Mouse (Mus musculus): Measurements from ENCODE around the gene Cdr2. TPM values are rescaled to one million over a fixed set of nuclear protein-coding genes. Genes with fewer than 3 reads are reported as not detected.
"Not testable (repeated sequence)": the region's sequence is repeated elsewhere in the genome, so short reads cannot be mapped to it uniquely, and the experiment has no call there.

Cdr2 gene
- total RNA-seq, 2 experiments from 2014 or later = 4.4 to 5.0 TPM

DNA sequence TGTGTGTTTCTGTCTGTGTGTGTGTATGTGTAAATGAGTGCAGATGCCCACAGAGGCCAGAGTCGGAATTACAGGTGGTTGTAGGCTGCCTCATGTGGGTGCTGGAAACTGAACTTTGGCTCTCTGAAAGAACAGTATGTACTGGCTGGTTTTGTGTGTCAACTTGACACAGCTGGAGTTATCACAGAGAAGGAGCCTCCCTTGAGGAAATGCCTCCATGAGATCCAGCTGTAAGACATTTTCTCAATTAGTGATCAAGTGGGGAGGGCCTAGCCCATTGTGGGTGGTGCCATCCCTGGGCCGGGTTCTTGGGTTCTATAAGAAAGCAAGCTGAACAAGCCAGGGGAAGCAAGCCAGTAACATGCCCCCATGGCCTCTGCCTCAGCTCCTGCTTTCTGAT is 9.6 kb downstream of the Cdr2 start:
- DNase-seq = not testable (repeated sequence)

DNA sequence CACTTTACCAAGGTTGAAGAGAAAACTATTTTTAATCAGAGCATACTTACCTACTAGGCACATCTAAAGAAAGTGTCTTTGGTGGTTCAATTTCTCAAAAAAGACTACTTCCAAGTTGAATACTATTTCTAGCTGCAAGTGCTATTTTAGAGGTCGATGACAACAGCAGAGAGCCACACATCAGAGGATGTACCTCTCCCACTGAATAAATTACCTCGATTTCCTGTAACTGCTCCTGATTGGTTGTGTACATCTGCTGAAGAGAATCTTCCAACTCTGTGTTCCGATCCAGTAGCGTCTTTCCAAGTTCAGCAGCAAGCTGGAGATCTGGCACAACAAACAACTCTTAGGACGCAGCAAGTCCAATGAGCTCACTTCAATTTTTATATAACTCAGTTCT is 12.0 kb downstream of the Cdr2 start:
- no peak for DNase-seq

DNA sequence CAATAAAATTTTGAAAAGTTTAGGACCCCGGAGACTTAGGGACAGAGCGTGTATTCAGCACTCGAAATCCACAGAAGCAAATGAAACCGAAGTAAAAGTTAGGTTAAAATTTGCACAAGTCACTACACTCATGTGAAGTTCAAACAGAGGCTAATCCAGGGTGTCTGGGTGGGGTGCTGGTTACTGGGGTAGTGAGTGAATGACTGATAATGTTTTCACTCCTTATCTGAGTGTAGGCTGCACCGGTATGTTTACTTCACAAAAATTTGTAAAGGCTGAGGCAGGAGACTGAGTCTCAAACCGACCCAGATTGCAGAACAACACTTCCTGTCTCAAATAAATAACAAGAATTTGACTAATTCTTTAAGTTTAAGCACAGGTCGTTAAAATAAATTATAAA is 12.9 kb downstream of the Cdr2 start:
- no peak for DNase-seq

DNA sequence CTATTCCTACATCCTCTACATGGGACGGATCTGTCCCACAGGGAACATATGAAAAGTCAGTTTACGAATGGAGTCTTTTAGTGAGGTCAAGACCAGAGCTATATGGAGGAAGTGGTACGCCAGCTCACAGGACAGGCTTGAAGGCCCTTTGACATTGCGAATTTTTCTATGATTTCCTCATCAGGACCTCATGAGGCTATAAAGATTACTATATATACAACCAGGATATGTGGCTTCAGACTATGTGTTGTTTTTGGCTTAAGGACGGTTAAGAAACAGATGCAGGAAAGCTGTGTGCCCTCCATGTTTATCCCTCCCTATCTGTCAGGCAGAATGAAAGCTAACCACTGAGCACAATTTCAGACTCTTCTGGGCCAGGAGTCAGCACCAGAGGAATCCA is 19.0 kb downstream of the Cdr2 start:
- DNase-seq = no peak

DNA sequence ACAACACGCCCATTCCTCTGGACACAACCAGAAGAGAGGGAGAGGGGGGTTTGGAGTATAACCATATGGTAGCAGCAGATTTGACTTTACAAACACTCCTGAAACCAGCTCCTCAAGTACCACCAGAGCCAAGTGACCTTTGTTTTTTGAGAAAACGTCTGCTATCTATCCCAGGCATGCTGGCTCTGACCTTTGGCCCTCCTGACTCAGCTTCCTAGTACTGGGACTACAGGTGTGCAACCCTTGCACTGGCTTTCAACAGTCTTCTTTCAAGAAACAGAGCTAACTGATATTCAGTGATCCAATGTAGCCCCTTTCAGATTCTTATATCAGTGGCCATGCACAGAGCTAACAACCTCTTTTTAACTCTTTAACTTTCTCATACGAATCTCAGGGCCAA is 20.2 kb downstream of the Cdr2 start:
- DNase-seq = no peak

DNA sequence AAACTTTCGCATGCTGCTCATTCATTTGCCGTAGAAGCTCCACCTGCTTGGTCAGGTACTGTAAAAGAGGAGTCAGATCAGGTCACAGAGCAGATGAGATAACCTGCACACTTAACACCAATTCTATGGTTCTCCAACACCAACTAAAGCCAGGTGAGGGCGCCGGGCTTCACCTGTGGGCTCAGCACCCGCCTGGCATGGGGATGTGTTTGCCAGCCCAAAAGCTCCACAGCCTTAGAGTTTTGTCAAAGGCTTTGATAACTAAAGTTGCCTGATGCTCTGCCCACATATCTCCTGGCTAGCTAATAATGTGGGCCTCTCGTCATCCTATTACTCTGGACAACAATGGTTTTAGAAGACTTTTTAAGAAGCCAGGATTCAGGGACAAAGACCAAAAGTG is 21.5 kb downstream of the Cdr2 start:
- DNase-seq = no peak

DNA sequence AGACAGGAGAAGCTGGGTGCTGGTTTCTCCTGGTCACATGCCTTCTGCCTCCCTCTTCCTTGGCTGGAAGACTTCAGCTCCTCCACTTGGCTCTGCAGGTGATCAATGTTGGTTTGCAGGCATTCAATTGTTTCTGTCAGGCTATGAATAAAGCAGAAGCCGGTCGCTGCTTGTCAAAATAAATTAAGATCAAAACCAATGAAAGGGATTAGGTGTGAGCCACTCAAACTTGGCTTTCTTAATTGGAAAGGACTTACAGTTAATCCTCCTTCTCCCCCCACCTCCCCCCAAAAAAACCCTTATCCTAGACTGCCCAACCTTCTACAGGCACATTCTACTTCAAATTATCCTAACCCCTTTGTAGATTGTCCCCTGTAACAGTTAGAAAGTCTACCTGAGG is 22.0 kb downstream of the Cdr2 start:
- no peak for DNase-seq

DNA sequence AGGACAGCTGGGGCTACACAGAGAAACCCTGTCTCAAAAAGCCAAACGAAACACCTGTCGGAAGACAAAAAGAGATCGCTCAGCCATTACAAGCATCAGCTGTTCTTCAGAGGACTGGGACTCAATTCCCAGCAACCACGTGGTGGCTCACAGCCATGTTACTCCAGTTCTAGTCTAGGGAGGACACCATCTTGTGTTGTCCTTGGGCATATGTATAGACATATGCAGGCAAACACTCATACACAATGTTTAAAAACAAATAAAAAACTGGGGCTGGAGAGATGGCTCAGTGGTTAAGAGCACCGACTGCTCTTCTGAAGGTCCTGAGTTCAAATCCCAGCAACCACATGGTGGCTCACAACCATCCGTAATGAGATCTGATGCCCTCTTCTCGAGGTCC is 28.5 kb downstream of the Cdr2 start:
- not testable (repeated sequence) for DNase-seq

DNA sequence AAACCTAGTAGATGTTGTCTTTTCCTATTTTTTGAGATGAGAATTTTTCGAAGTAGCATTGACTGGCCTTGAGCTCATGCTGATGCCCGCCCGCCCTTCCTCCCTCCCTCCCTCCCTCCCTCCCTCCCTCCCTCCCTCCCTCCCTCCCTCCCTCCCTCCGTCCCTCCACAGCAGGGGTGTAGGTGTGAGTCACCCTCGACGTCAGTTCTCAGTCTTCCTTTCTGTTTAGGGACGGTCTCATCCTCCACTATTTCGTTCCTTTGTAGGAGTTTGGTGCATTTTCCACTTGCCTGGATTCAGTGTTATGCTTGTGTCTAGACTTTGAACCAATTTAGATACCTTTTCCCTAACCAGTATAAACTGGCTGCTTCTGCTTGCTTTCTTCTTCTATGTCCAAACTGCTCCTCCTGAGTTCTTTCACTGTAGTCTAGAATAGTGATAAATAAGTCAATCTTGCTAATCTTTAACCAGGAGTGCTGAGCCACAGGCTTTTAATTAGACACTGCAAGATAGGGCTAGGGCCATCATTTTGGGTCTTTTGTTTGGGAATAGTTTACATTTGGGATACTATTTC is 38.1 kb downstream of the Cdr2 start:
- DNase-seq = no peak

DNA sequence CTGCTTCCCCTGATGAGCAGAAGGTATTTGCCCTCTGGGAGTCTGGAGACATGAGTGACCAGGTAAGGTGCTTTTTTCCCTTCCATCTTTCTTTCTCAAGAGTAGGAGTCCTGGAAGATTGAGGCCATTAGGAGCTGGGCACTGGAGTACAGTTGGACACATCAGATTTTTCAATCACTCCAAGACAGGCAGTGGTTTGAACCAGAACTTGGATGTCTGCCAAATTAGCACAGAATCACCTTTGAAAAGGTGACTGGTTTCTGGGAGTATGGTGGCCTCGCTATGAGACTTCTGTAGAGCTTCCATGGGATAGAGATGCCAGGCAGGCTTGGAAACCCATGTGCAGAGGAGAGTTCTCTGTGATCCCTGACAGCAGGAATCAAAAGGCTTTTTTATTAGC is 39.6 kb downstream of the Cdr2 start:
- no peak for DNase-seq

DNA sequence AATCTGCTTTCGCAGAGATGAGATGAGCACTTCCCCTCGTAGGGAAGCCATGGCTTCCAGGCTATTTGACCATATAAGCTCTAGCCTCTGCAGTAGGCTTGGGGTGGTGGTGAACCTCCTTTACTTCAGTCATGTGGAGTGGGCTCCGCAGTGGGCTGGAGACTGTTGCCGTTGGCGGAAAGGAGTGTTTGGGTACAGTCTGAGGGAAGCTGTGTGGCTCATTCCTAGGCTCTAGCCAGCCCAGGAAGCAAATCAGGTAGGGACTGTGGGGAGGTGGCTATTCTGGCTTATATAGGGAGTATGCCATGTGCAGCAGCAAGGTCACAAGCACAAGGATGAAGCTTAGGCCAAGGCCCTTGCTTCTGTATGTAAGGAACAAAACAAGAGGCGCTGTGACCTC is 40.9 kb downstream of the Cdr2 start:
- DNase-seq = no peak

DNA sequence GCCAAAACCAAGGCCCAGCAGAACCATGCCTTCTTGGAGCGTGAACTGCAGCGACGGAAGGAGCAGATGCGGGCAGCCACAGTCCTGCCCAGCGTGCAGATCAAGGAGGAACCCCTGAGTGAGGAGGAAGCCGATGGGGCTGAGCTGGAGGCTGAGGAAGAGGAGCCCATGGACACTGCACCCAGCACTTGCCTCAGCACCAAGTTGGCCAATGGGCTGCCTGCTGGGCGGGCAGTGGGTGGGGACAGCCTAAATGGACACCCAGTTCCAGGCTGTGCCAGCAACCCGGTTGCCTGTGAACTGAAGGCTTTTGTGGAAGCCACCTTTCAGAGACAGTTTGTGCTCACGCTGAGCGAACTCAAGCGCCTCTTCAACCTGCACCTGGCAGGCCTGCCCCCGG is 41.8 kb downstream of the Cdr2 start:
- DNase-seq = no peak

DNA sequence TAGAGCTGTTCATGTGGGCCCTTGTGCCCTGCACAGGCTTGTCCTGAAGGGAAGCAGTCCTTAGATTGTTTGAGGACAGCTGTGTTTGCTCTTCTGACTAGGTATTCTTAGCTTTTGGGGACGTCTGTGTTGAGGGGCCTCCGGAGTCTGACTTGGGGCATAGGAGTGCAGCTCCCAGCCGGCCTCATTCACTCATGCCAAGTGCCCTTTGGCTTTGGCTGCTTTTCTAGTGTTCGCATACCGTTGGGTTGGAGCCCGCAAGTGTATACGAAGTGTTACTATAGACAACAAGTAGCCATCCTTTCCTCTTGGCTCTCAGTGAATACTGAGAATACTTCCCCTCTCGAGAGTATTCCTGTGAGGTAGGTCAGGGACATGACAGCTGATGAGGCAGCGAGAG is 43.9 kb downstream of the Cdr2 start:
- DNase-seq = no peak

DNA sequence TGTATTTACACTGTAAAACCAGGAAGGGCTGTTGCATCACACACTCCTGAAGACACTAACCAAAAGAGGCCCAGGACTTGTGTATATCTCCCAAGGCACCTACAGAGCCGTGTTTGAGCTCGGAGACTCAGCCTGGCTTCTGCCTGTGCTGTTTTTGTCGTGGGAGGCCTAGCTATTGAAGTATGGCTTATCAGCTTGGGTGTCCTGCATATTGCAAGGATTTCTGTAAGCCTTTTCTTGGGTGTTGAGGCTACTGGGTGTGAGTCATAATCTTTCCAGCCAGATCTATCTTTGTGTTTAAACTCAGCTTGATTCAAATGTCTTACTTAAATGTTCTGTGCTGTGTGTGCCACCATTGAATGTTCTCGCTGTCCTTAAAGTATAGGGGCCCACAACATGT is 45.6 kb downstream of the Cdr2 start:
- no peak for DNase-seq

DNA sequence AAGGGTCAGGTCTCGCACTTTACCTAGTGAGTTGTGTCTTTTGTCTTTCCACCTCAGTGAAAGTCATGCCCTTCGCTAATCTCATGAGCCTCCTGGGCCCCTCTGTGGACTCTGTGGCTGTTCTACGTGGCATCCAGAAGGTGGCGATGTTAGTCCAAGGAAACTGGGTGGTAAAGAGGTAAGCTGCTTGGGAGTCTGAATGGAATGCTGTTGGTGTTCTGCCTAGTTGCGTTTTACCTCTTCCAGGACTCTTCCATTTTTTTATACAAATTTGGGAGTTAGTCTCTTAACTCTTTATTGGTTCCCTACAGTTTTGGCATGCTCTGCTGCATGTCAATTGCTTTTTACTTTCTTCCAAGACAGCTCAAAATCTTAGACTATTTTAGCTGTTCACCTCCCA is 47.4 kb downstream of the Cdr2 start:
- DNase-seq = peak; percentile 20

DNA sequence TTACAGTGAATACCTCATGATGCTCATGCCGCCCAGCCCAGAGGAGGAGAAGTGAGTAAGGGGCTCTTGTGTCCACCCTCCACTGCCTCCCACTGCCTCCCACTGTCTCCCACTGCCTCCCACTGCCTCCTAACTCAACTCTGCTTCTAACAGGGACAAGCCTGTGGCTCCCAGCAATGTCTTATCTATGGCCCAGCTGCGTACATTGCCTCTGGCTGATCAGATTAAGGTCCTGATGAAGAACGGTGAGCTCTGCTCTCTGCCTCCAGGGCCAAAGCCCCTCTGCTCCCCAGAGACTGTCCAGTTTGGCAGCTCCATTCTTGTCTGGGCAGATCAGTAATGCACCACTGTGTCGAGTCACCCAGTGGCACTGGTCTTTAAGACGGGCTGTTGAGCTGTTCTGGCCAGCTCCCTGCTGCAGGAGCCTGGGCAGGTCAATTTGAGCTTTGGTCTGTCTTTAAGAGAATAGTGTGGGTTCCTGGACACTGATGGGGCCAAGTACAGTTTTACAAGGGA is 48.4 kb downstream of the Cdr2 start:
- no peak for DNase-seq

DNA sequence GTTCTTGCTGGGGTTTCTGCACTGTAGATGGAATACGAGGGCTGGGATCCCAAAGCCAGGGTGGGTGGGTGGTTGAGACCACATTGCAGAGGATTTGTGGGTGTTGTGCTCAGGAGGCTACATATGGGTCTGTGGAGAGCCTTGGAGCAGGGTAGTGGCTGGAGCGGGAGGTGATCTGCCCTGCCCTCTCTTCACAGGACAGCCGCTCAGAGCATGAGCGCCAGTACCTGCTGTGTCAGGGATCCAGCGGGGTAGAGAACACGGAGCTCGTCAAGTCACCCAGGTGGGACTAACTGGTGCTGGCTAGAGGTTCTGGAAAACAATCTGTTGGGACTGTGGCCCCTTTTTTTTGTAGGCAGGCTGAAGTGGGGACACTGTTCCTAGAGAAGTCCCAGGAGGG is 49.0 kb downstream of the Cdr2 start:
- no peak for DNase-seq

DNA sequence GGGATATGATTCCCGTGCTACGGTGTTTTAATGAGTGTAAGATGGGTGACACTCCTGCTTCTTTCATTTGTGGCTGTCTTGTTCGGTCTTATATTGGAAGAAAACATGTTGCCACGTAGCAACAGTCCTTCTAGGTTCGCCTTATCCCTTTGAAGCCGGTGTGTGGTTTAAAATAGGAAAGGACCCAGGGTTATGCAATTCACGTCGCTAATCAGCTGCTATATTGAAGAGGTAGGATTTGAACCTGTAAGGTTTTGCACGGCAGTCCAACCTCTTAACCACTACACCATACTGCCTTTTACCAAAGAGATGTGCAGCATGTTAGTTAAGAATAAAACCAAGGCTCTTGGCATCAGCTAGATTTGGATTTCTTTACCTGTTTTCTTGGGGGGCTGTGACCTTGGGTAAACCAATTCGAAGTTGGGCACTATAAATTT is 63.6 kb downstream of the Cdr2 start:
- peak; percentile 42 for DNase-seq

DNA sequence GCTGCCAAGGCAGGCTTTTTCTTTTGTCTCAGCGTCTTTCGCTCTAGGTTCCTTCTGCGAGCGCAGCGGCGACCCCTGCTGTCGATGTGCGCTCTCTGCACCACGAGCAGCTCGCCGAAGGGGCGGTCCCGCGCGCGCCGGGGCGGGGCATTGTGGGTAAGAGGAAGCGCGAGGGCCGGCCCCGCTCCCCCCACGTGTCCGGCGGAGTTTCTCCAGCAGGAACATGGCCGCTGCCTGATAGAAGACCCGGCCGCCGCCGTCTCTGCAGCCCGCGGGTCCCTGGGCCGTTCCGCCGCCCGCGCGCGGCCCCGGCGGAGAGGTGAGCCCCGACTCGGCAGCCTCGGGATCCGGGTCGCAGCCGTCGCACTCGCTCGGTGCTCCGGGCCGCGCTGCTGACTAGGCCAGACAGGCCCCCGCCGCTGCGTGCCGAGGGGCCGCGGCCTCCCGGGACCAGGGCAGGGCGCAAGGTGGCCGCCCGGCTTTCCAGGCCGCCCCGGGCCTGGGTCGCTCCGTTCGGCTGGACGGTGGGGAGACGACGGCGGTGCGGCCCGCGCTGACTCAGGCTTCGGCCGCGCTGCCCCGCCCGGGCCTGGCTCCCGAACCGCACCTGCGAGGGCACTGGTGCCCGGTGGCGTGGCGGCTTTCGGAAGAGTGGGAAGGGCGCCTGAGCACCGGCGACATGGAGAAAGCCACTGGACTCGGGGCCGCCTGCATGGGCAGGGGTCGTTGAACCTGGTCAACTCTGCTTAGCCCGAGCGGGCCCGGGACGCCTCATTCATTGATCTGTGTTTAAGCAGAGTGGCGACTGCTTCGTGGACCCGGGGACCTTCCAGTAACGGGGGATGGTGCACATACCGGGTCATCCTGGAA is 64.3 kb downstream of the Cdr2 start, which contains the start of gene Polr3e:
Gene Polr3e (plus strand): TSS at position 153 of the 870 bp plus-strand sequence.
- peak; percentile 99 for DNase-seq

DNA sequence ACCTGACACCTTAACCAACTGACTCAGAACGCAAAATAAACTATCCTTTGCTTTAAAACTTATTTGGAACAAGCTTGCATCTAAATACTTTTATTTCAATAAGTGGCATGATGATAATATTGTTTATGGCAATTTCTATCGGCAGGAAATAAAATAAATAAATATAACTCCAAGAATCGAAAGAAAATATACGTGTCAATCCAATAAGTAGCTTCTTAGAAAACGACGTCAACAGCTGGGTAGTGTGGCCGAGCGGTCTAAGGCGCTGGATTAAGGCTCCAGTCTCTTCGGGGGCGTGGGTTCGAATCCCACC is 64.9 kb downstream of the Cdr2 start:
- DNase-seq = no peak

DNA sequence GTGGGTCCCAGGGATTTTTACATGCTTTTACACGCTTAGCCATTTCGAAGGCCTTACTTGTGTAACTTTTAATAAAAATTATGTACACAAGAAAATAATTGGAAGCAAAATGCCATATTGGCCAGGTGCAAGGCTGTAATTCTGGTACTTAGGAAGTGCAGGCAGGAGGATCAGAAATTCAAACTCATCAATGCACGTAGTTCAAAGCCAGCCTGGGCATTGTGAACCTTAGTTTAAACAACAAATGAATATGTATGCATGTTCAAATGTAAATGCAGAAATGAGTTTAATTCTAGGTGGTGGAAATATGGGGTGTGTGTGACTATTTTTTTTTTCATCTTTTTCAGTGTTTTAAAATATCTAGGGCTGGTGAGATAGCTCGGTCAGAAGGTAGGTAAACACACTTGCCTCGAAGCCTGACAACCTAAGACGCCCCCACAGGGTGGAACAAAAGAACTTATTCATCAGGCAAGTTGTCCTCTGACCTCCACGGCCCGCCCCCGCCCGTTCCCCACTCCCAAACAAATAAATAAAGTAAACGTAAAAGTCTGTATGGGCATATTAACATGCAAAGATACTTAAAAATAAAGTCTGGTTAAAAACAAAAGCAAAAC is 65.7 kb downstream of the Cdr2 start:
- DNase-seq = no peak

DNA sequence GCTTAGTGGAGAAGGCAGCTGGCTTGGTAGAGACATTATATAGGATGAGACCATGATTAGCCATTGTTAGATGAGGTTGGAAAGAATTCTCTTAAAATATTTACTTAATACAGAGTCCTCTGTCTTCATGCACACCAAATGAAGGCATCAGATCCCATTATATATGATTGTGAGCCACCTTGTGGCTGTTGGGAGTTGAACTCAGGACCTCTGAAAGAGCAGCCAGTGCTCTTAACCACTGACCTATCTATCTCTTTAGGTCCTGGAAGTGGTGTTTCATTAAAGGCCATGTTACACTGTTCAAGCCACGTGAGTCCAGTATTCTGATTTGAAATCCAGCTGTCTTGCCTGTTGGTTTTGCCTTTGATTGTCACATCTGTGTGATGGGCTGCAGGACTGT is 68.8 kb downstream of the Cdr2 start:
- no peak for DNase-seq

DNA sequence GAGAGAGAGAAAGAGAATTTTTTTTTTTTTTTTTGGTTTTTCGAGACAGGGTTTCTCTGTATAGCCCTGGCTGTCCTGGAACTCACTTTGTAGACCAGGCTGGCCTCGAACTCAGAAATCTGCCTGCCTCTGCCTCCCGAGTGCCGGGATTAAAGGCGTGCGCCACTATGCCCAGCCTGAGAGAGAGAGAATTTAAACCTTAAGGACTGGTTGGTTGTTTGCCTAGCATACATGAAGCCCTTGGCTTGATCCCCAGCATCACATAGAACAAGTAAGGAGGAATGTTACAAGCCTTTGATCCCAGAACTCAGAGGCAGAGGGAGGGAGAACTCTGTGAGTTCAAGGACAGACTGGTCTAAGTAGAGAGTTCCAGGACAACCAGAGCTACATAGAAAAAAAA is 70.8 kb downstream of the Cdr2 start:
- DNase-seq = not testable (repeated sequence)

DNA sequence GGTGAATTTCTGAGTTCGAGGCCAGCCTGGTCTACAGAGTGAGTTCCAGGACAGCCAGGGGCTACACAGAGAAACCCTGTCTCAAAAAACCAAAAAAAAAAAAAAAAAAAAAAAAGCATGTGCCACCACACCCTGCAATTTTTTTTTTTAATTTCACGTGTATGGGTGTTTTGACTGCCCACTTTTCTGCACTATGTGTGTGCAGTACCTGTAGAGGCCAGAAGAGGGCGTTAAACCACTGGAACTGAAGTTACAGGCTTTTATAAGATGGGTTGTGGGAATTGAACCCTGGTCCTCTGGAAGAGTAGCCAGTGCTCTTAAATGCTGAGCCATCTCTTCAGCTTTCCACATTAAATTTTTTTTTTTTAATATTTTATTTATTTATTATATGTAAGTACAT is 71.9 kb downstream of the Cdr2 start:
- peak; percentile 2 for DNase-seq

All from gastrocnemius, postnatal 25 days (tissue).